In the genomic region with DNA sequence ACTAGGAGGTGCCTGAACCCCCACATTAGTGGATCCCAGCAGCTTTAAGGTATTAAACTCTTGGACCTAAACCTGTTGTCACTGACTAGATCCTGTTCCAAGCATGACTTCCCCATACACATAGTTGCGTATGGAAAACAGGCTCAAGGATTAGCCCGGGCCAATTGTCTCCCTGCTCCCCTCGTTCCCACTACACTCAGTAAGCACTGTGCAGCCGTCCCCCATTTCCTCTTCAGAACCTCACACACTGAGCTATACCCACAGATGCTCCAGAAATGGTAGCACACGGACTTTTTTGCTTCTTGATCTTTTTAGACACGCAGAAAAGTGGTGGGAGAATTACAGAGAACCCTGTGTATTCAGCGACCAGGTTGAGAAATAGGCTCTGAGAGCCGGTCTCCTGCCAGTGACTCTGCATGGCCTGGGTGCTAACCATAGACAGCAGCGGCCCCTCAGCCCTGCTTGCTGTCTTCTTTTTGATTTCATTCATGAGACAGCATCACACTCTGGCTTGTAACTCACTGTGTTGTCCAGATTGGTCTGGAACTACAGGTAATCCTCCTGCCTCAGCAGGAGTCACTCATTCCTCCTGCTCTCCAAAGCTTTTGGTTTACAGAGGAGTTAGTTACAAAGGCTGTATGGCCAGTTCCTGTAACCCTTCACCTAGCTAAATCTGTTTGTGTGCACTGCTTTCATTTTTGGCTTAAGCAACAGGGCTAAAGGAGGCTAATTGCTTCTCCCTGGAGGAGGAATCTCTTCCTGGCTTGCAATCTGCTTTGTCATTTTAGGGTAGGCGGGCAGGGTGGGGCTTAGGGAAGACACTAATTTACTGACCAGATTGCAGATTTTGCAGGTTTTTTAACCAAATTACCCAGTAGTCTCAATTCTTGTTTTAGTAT, we compare ENCODE assay signal across 9 mouse cellular contexts. TPM values are rescaled to one million over a fixed set of nuclear protein-coding genes. Genes with fewer than 3 reads are reported as not detected.
A peak's percentile ranks its signal among the peaks of the same experiment; 100 is the strongest.
DNase-seq lines count a peak whose midpoint lies in the region; ATAC-seq and TF ChIP-seq lines count a peak whose summit lies in the region.
"Had no signal": no experiment of that assay in that cellular context is flagged by ENCODE, and none has a peak within 500 bp of the region (broad histone marks: within the 10 kb centered on the region; RNA-seq: fewer than 3 reads in every experiment).

No protein-coding gene starts in this region.

- H3K79me2 ChIP-seq in heart, adult 2 months (replicated peaks; ENCODE audit: control insufficient read depth, insufficient read depth, low read length), result peaks cover 12% of the 10 kb centered on the region

- TF ChIP-seq POLR2A in heart, adult 2 months (IDR thresholded peaks at IDR 0.05; ENCODE audit: insufficient read depth, low read depth, low read length), result no peak

- peaks cover 50% of the 10 kb centered on the region for H3K36me3 ChIP-seq in heart, adult 2 months (ENCODE audit: control insufficient read depth, insufficient read depth, low read length)
- H3K36me3 ChIP-seq in heart, embryonic 10.5 days, result peaks cover 4% of the 10 kb centered on the region; the same call in 1 of the 2 replicates
- no peaks in the 10 kb centered on the region for H3K36me3 ChIP-seq in hindbrain, postnatal 0 days (ENCODE audit: insufficient read depth, low read length)
- H3K36me3 ChIP-seq: neural tube, embryonic 12.5 days had no signal

- no peak overlapping the region for H3K4me2 ChIP-seq in hindbrain, postnatal 0 days (ENCODE audit: low read depth, low read length)
- H3K4me2 ChIP-seq: neural tube, embryonic 12.5 days had no signal

- 23% methylated on average over 10 of the region's 10 CpGs for WGBS in heart, adult 2 months
- WGBS in heart, embryonic 10.5 days, result 83% methylated on average over 10 of the region's 10 CpGs
- WGBS in hindbrain, postnatal 0 days, result 64% methylated on average over 10 of the region's 10 CpGs

- peak overlapping the region; percentile 26 for H3K4me3 ChIP-seq in heart, adult 2 months
- no peak overlapping the region for H3K4me3 ChIP-seq in heart, embryonic 10.5 days
- no peak overlapping the region for H3K4me3 ChIP-seq in hindbrain, postnatal 0 days (ENCODE audit: low read length)
- H3K4me3 ChIP-seq: neural tube, embryonic 12.5 days had no signal

- no peak for TF ChIP-seq CTCF in heart, adult 2 months (IDR thresholded peaks at IDR 0.05)
- no peak for TF ChIP-seq CTCF in hindbrain, postnatal 0 days (IDR thresholded peaks at IDR 0.05; ENCODE audit: low read depth)

- H3K27ac ChIP-seq in heart, adult 2 months, result peak overlapping the region; percentile 91
- no peak overlapping the region for H3K27ac ChIP-seq in heart, embryonic 10.5 days
- peak overlapping the region; percentile 51 for H3K27ac ChIP-seq in hindbrain, postnatal 0 days
- H3K27ac ChIP-seq: neural tube, embryonic 12.5 days had no signal

- peak in 1 of 2 experiments; percentile 68 for DNase-seq in heart, adult 2 months
- DNase-seq in heart, embryonic 10.5 days (ENCODE audit: low spot score), result no peak
- peak; percentile 58 for DNase-seq in right cerebral cortex, adult 18-20 months
- no peak for DNase-seq in right cerebral cortex, postnatal 14 days
- DNase-seq in hindbrain, postnatal 0 days (ENCODE audit: low spot score), result no peak
- DNase-seq in thymus, postnatal 25 days, result peak; percentile 65
- DNase-seq in urinary bladder, postnatal 25 days (ENCODE audit: low spot score), result no peak

- H3K4me1 ChIP-seq in heart, adult 2 months (ENCODE audit: control insufficient read depth, insufficient read depth, low read length), result peaks cover 61% of the 10 kb centered on the region
- H3K4me1 ChIP-seq in heart, embryonic 10.5 days, result peaks cover 70% of the 10 kb centered on the region
- peaks cover 64% of the 10 kb centered on the region for H3K4me1 ChIP-seq in hindbrain, postnatal 0 days (ENCODE audit: insufficient read depth, low read length)

- no peak for ATAC-seq in hindbrain, postnatal 0 days
- ATAC-seq in activated CD4-positive, CD25-positive, alpha-beta regulatory T cell, adult 4 months, result no peak

- no peaks in the 10 kb centered on the region for H3K27me3 ChIP-seq in heart, adult 2 months (ENCODE audit: control insufficient read depth, insufficient read depth, low read length)
- no peaks in the 10 kb centered on the region for H3K27me3 ChIP-seq in heart, embryonic 10.5 days (ENCODE audit: insufficient read depth, poor library complexity, severe bottlenecking)
- no peaks in the 10 kb centered on the region for H3K27me3 ChIP-seq in hindbrain, postnatal 0 days (ENCODE audit: insufficient read depth, low read length)
- H3K27me3 ChIP-seq: neural tube, embryonic 12.5 days had no signal

- TF ChIP-seq EP300 in heart, adult 2 months (IDR thresholded peaks at IDR 0.05; ENCODE audit: insufficient read depth, low read depth, low read length), result 0 out of 2 replicates have a peak, but pooled peaks have one; percentile 8

- intact Hi-C loops in heart, adult 2 months (cut with DNase I), result loop anchor here (5.0 kb wide), 1 partner anchor 65 kb away; a partner anchor contains a TSS

- no peaks in the 10 kb centered on the region for H3K9me3 ChIP-seq in heart, embryonic 10.5 days
- no peaks in the 10 kb centered on the region for H3K9me3 ChIP-seq in hindbrain, postnatal 0 days (ENCODE audit: low read length)
- H3K9me3 ChIP-seq: neural tube, embryonic 12.5 days had no signal

- H3K9ac ChIP-seq in heart, adult 2 months (ENCODE audit: low read depth, low read length), result peak overlapping the region; percentile 51
- no peak overlapping the region for H3K9ac ChIP-seq in hindbrain, postnatal 0 days (replicated peaks; ENCODE audit: low read length)
- H3K9ac ChIP-seq: neural tube, embryonic 12.5 days had no signal

RNA-seq across cellular contexts. Expression of a gene that starts 4.9 kb away (rescaled TPM):
- 1,000 to 10,000 TPM; 1,146 to 1,291 TPM for total RNA-seq in heart, adult 2 months (2021)
- polyA plus RNA-seq in heart, adult 2 months (2012; rRNA removed), result 1,270 and 1,818 TPM in 2 replicates
- 74.3 and 75.2 TPM in 2 replicates for polyA plus RNA-seq in heart, embryonic 10.5 days (2016; fragmentation: Nextera tagmentation; extraction: Ambion mirVana)
- total RNA-seq in hindbrain, postnatal 0 days (2014; rRNA removed), result 768 and 845 TPM in 2 replicates
- polyA plus RNA-seq in hindbrain, postnatal 0 days (2015; fragmentation: Nextera tagmentation; extraction: Ambion mirVana), result 277 and 281 TPM in 2 replicates
- 100 to 1,000 TPM in 1 of 2 experiments, 10 to 100 TPM in 1; 95.5 to 199 TPM for polyA plus RNA-seq in activated CD4-positive, CD25-positive, alpha-beta regulatory T cell, adult 4 months (2017; shearing (Covaris generic))

Comparison
In these comparisons a context has a peak if more than half of its experiments do, and no peak if none do; other contexts are left out.
1. DNase-seq: peak in right cerebral cortex, adult 18-20 months (single experiment) and thymus, postnatal 25 days (single experiment); none in heart, embryonic 10.5 days (single experiment), right cerebral cortex, postnatal 14 days (single experiment), hindbrain, postnatal 0 days (single experiment) and urinary bladder, postnatal 25 days (single experiment).